Mouse (Mus musculus) left cerebral cortex, adult 2 months (tissue): ENCODE results near the gene Gins2. TPM values are rescaled to one million over a fixed set of nuclear protein-coding genes. Genes with fewer than 3 reads are reported as not detected.

Source experiments
- DNase-seq, 2 experiments: peaks; one replicate each; pipeline ENCODE4 v3.0.0; 2021 to 2022; ENCODE audit warnings: low spot score in 2 of 2, mixed read lengths in 1 of 2; ENCODE audit errors: extremely low spot score in 1 of 2
- H3K27ac ChIP-seq: fragments of 200-600 bp; 2 replicates; pipeline ENCODE4 v1.8.1; 2022
- H3K4me3 ChIP-seq: fragments of 200-600 bp; 2 replicates; pipeline ENCODE4 v1.8.1; 2022
- CTCF ChIP-seq: fragments of 200-600 bp; IDR thresholded peaks from 2 replicates; pipeline ENCODE4 v1.8.1; 2022; ENCODE audit warnings: antibody characterized with exemption, mild to moderate bottlenecking, moderate library complexity
- intact Hi-C: fragments of 180-260 bp; cut with DNase I; formaldehyde crosslinking; loops from one replicate; pipeline ENCODE4 v1.15.1; 2025
- total RNA-seq, 2 experiments: library from RNA; stranded (reverse); gene quantifications; 2 replicates each; pipeline ENCODE4 v1.2.3; 2021

Gins2 gene
- total RNA-seq, 2 experiments from 2014 or later: 1.0 to 2.9 TPM

DNA sequence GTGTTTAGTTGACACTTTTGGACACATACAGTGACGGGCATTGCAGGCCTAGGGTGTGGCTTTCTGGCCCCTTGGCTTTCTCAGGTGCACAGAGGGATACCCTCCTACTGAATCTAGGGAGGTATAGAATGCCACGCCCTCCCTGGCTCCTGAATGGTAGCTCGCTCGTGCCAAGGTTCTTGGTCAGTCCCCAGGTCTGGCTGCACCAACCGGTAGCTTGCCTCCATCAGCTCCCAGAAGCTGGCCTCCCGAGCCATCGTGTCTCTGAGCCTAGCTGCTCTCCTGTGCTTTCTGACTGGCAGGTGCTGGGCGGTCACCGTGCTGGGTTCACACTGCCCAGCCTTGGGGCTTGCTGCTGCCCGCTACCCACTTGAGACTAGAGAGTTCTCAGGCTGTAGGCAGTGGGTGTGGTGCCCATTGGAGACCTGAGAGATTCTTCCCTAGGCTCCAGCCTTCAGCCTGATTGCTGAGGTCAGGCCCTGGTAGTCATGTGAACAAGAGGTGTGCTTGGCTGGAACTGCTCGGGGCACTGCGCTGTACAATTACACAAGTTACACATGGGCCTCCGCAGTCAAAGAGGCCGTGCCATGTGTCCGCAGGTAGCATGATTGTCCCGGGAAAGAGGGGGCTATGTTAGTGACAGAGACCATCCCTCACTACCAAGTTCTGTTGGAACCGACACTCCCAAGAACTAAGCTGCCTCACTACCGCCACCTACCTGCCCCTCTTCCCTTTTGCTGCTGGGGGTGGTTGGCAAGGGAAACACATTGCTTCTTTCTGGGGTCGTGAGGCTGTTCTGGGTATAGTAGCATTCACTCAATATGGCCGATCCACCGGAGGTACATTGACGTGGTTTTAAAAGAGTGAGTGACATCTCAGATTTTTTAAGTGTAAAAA is 27.3 kb downstream of the Gins2 start:
- Histone ChIP-seq H3K4me3 (no peak overlapping the region), H3K27ac (peak overlapping the region; percentile 32; the same call in 1 of the 2 replicates)
- intact Hi-C loops: no loop called here
- DNase-seq: no peak
- peak; percentile 60 for TF ChIP-seq CTCF

DNA sequence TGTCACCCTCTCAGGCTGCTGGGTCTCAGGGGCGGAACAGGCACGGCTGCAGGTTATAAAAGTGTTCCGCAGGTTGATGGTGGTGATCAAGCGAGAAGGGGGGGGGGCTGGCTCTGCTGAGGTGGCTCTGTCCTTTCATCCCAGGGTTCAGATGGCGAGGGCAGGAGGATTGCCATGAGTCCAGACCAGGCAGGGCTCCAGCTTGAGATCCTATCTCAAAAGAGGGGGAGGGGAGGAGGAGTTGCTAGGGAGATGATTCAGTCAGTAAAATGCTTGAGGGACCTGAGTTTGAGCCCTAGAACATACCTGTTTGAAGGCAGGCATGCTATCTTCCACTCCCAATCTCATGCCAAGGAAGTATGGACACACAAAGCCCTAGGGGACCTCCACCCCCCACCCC is 28.6 kb downstream of the Gins2 start:
- no peak overlapping the region for H3K27ac ChIP-seq
- no peak for TF ChIP-seq CTCF
- no peak overlapping the region for H3K4me3 ChIP-seq
- DNase-seq: no peak
- intact Hi-C loops: no loop called here

DNA sequence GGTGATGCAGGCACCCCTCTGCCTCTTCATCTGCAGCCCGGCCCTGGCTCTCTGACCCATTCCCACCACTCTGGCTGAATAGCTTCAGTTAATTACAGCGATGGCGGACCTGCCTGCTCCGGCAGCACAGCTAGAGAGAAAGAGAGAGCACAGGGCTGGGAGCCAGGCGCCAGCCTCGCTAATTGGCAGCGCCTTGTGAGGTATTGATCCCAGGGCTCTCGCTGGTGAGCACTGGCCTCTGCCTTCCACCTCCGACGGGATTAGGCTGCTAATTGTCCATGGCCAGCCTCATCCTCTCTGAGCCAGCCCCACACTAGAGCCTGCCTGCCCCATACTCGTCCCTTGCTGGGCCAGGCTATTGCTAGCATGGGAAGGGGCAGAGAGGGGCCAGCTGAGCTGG is 29.4 kb downstream of the Gins2 start:
- Histone ChIP-seq H3K4me3 (no peak overlapping the region), H3K27ac (no peak overlapping the region)
- no peak for DNase-seq
- TF ChIP-seq CTCF: no peak
- intact Hi-C loops: no loop called here

DNA sequence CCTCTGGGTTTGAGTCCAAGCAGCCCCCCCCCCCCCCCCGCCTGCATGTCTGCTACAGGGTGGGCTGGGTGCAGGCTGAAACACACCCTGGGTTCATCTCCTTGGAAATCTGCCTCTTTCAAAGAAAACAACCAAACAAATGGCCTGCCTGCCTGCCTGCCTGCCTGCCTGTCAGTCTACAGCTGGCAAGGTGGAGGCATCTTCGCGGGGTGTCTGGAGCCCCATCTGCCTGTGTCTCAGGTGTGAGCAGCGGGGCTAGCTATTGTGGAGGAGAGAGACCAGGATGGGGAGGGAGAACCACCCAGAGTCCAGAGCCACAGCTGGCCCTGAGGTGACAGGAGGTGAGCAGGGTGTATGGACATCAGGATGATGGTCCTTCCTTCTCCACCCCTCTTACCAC is 30.9 kb downstream of the Gins2 start:
- intact Hi-C loops: no loop called here
- no peak for DNase-seq
- H3K4me3 ChIP-seq: no peak overlapping the region
- TF ChIP-seq CTCF: no peak
- H3K27ac ChIP-seq: peak overlapping the region; percentile 28; the same call in 1 of the 2 replicates

GRCm38 (mm10) chr8:120557170-120557965 is 31.7 kb downstream of the Gins2 start:
- Histone ChIP-seq H3K4me3 (no peak overlapping the region), H3K27ac (no peak overlapping the region; the same call in 1 of the 2 replicates)
- DNase-seq: peak; percentile 68 to 75
- intact Hi-C loops: no loop called here
- TF ChIP-seq CTCF: no peak

GRCm38 (mm10) chr8:120556198-120556892 is 32.8 kb downstream of the Gins2 start:
- no peak for TF ChIP-seq CTCF
- no peak overlapping the region for H3K4me3 ChIP-seq
- intact Hi-C loops: no loop called here

GRCm38 (mm10) chr8:120554466-120555039 is 34.6 kb downstream of the Gins2 start:
- no peak for TF ChIP-seq CTCF
- H3K4me3 ChIP-seq: no peak overlapping the region
- intact Hi-C loops: no loop called here
- DNase-seq: no peak
- no peak overlapping the region for H3K27ac ChIP-seq

More at GRCm38 (mm10) chr8:120556198-120556892, 32.8 kb downstream of the Gins2 start:
- peak in 1 of 2 experiments; percentile 11 for DNase-seq
- peak overlapping the region; percentile 51; the same call in 1 of the 2 replicates for H3K27ac ChIP-seq

DNA sequence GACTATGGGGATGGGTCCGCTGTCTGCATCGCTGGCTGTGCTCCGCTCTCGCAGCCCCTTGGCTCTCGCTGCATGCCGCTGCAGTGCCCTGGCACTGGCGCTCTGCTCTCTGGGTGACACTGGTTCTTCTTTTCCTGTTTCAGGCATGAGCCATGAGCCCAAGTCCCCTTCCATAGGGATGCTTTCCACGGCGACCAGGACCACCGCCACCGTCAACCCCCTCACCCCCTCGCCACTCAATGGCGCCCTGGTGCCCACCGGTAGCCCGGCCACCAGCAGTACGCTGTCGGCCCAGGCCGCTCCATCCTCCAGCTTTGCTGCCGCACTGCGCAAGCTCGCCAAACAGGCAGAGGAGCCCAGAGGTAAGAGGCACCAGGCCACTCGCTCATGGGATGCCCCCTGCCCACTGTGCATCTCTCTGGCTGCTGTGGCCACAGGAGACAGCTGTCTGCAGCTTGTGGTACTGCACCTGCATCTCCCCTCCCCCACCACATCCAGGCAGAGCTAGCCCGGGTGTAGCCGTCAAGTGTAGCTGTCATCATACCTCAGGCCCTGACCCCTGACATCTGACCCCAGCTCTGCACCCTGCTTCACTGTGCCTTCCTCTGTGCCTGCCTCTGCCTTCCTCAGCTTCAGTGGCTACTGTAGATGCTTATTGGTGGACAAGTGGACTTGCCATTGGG is 35.5 kb downstream of the Gins2 start:
- intact Hi-C loops: no loop called here
- no peak for DNase-seq
- TF ChIP-seq CTCF: no peak; the same call in 1 of the 2 replicates
- no peak overlapping the region for H3K4me3 ChIP-seq
- H3K27ac ChIP-seq: no peak overlapping the region

- Histone ChIP-seq H3K4me3 (no peak overlapping the region), H3K27ac (peak overlapping the region; percentile 5; the same call in 1 of the 2 replicates)
- intact Hi-C loops: no loop called here
- TF ChIP-seq CTCF: no peak
- no peak for DNase-seq
Measured at GRCm38 (mm10) chr8:120552509-120552908, 36.6 kb downstream of the Gins2 start.

GRCm38 (mm10) chr8:120551677-120551980 is 37.5 kb downstream of the Gins2 start:
- intact Hi-C loops: no loop called here
- Histone ChIP-seq H3K4me3 (no peak overlapping the region), H3K27ac (peak overlapping the region; percentile 69)
- no peak for TF ChIP-seq CTCF
- DNase-seq: no peak

- intact Hi-C loops: no loop called here
- peak overlapping the region; percentile 83 for H3K27ac ChIP-seq
- no peak overlapping the region for H3K4me3 ChIP-seq
- DNase-seq: no peak
- TF ChIP-seq CTCF: no peak
Measured at GRCm38 (mm10) chr8:120550937-120551676, 38.0 kb downstream of the Gins2 start.
